9 mouse cellular contexts compared by ENCODE assay signal in genomic region chr8:119827721-119828153, GRCm38 (mm10). TPM values are rescaled to one million over a fixed set of nuclear protein-coding genes. Genes with fewer than 3 reads are reported as not detected.
DNase-seq lines count a peak whose midpoint lies in the region; ATAC-seq and TF ChIP-seq lines count a peak whose summit lies in the region.
"Had no signal": no experiment of that assay in that cellular context is flagged by ENCODE, and none has a peak within 500 bp of the region (broad histone marks: within the 10 kb centered on the region; RNA-seq: fewer than 3 reads in every experiment).

No protein-coding gene starts in this region.

- no peak for ATAC-seq in forebrain, embryonic 15.5 days (replicated peaks)
- ATAC-seq in forebrain, postnatal 0 days = no peak
- ATAC-seq in lung, embryonic 15.5 days (ENCODE audit: borderline replicate concordance, extremely low read depth, low FRiP score, low TSS enrichment) = no peak
- no peak for ATAC-seq in liver, embryonic 13.5 days (ENCODE audit: low read depth)
- peak; percentile 9; the same call in 1 of the 2 replicates for ATAC-seq in stomach, embryonic 15.5 days (ENCODE audit: insufficient read depth, low FRiP score, low read depth)
- no peak for ATAC-seq in activated CD4-positive, CD25-positive, alpha-beta regulatory T cell, adult 4 months

- H3K4me3 ChIP-seq in forebrain, embryonic 15.5 days = no peak overlapping the region
- no peak overlapping the region for H3K4me3 ChIP-seq in forebrain, postnatal 0 days (ENCODE audit: low read depth, low read length)
- H3K4me3 ChIP-seq in lung, embryonic 15.5 days = no peak overlapping the region
- no peak overlapping the region for H3K4me3 ChIP-seq in liver, embryonic 13.5 days (replicated peaks)
- no peak overlapping the region for H3K4me3 ChIP-seq in stomach, embryonic 15.5 days (replicated peaks)

- DNase-seq in forebrain, postnatal 0 days = no peak
- no peak for DNase-seq in lung, postnatal 14 days
- no peak for DNase-seq in liver, embryonic 13.5 days
- DNase-seq in frontal cortex, postnatal 10 days (ENCODE audit: low spot score in 2 of 2) = no peak
- DNase-seq: layer of hippocampus, postnatal 36 days had no signal

- peaks cover 64% of the 10 kb centered on the region for H3K4me1 ChIP-seq in forebrain, embryonic 15.5 days
- peaks cover 18% of the 10 kb centered on the region for H3K4me1 ChIP-seq in forebrain, postnatal 0 days (ENCODE audit: insufficient read depth)
- H3K4me1 ChIP-seq in lung, embryonic 15.5 days = peaks cover 78% of the 10 kb centered on the region
- peaks cover 85% of the 10 kb centered on the region for H3K4me1 ChIP-seq in liver, embryonic 13.5 days (replicated peaks)
- H3K4me1 ChIP-seq in stomach, embryonic 15.5 days = peaks cover 80% of the 10 kb centered on the region

- no peak for TF ChIP-seq CTCF in forebrain, postnatal 0 days (IDR thresholded peaks at IDR 0.05; ENCODE audit: low read depth)

- H3K9ac ChIP-seq in forebrain, embryonic 15.5 days (replicated peaks) = no peak overlapping the region
- H3K9ac ChIP-seq in forebrain, postnatal 0 days = no peak overlapping the region
- no peak overlapping the region for H3K9ac ChIP-seq in lung, embryonic 15.5 days
- H3K9ac ChIP-seq in liver, embryonic 13.5 days = no peak overlapping the region
- no peak overlapping the region for H3K9ac ChIP-seq in stomach, embryonic 15.5 days

- H3K36me3 ChIP-seq in forebrain, embryonic 15.5 days = no peaks in the 10 kb centered on the region
- H3K36me3 ChIP-seq in forebrain, postnatal 0 days (ENCODE audit: insufficient read depth) = no peaks in the 10 kb centered on the region; the same call in 1 of the 2 replicates
- H3K36me3 ChIP-seq in lung, embryonic 15.5 days = no peaks in the 10 kb centered on the region
- no peaks in the 10 kb centered on the region for H3K36me3 ChIP-seq in liver, embryonic 13.5 days
- 0 out of 2 replicates have a peak, but pooled peaks cover 1% of the 10 kb centered on the region for H3K36me3 ChIP-seq in stomach, embryonic 15.5 days

- H3K4me2 ChIP-seq in forebrain, embryonic 15.5 days (replicated peaks) = no peak overlapping the region
- no peak overlapping the region for H3K4me2 ChIP-seq in forebrain, postnatal 0 days (ENCODE audit: low read depth)
- no peak overlapping the region for H3K4me2 ChIP-seq in lung, embryonic 15.5 days
- peak overlapping the region; percentile 17; the same call in 1 of the 2 replicates for H3K4me2 ChIP-seq in liver, embryonic 13.5 days
- peak overlapping the region; percentile 23 for H3K4me2 ChIP-seq in stomach, embryonic 15.5 days

- H3K27ac ChIP-seq in forebrain, embryonic 15.5 days (replicated peaks) = 0 out of 2 replicates have a peak overlapping the region, but pooled peaks have one; percentile 6
- no peak overlapping the region for H3K27ac ChIP-seq in forebrain, postnatal 0 days (ENCODE audit: low read depth, low read length)
- H3K27ac ChIP-seq in lung, embryonic 15.5 days = peak overlapping the region; percentile 43
- peak overlapping the region; percentile 59; the same call in 1 of the 2 replicates for H3K27ac ChIP-seq in liver, embryonic 13.5 days
- peak overlapping the region; percentile 79 for H3K27ac ChIP-seq in stomach, embryonic 15.5 days

- no peaks in the 10 kb centered on the region for H3K9me3 ChIP-seq in forebrain, embryonic 15.5 days
- H3K9me3 ChIP-seq in forebrain, postnatal 0 days (ENCODE audit: low read length) = no peaks in the 10 kb centered on the region
- no peaks in the 10 kb centered on the region for H3K9me3 ChIP-seq in lung, embryonic 15.5 days
- no peaks in the 10 kb centered on the region for H3K9me3 ChIP-seq in liver, embryonic 13.5 days (replicated peaks)
- H3K9me3 ChIP-seq in stomach, embryonic 15.5 days = no peaks in the 10 kb centered on the region

- H3K27me3 ChIP-seq in forebrain, embryonic 15.5 days = no peaks in the 10 kb centered on the region
- H3K27me3 ChIP-seq in forebrain, postnatal 0 days (ENCODE audit: insufficient read depth, low read length) = no peaks in the 10 kb centered on the region
- no peaks in the 10 kb centered on the region for H3K27me3 ChIP-seq in lung, embryonic 15.5 days
- no peaks in the 10 kb centered on the region for H3K27me3 ChIP-seq in liver, embryonic 13.5 days
- H3K27me3 ChIP-seq in stomach, embryonic 15.5 days (replicated peaks) = no peaks in the 10 kb centered on the region

- WGBS in forebrain, embryonic 15.5 days = 31% methylated on average over 4 of the region's 4 CpGs
- WGBS in forebrain, postnatal 0 days = 26% methylated on average over 4 of the region's 4 CpGs
- WGBS in lung, embryonic 15.5 days = 27% methylated on average over 4 of the region's 4 CpGs
- 32% methylated on average over 4 of the region's 4 CpGs for WGBS in liver, embryonic 13.5 days (ENCODE audit: insufficient replicate concordance)
- 26% methylated on average over 4 of the region's 4 CpGs for WGBS in stomach, embryonic 15.5 days

RNA-seq across cellular contexts. Expression of gene Cotl1, which starts 12.6 kb away (rescaled TPM):
- polyA plus RNA-seq in forebrain, embryonic 15.5 days (2015; fragmentation: Nextera tagmentation; extraction: Ambion mirVana) = 127 and 138 TPM in 2 replicates
- total RNA-seq in forebrain, postnatal 0 days (2014; rRNA removed) = 177 and 224 TPM in 2 replicates
- 134 and 156 TPM in 2 replicates for polyA plus RNA-seq in forebrain, postnatal 0 days (2015; fragmentation: Nextera tagmentation; extraction: Ambion mirVana)
- 65.8 and 68.1 TPM in 2 replicates for polyA plus RNA-seq in lung, embryonic 15.5 days (2015; fragmentation: Nextera tagmentation; extraction: Ambion mirVana)
- polyA plus RNA-seq in liver, embryonic 13.5 days (2015; fragmentation: Nextera tagmentation; extraction: Ambion mirVana) = 28.7 and 32.8 TPM in 2 replicates
- polyA plus RNA-seq in stomach, embryonic 15.5 days (2015; fragmentation: Nextera tagmentation; extraction: Ambion mirVana) = 119 and 135 TPM in 2 replicates
- 100 to 1,000 TPM; 219 to 262 TPM for polyA plus RNA-seq in activated CD4-positive, CD25-positive, alpha-beta regulatory T cell, adult 4 months (2017; shearing (Covaris generic))

RNA-seq across cellular contexts. Expression of gene Klhl36, which starts 34.3 kb away (rescaled TPM):
- 15.3 and 15.4 TPM in 2 replicates for polyA plus RNA-seq in forebrain, embryonic 15.5 days (2015; fragmentation: Nextera tagmentation; extraction: Ambion mirVana)
- total RNA-seq in forebrain, postnatal 0 days (2014; rRNA removed) = 18.7 and 23.0 TPM in 2 replicates
- polyA plus RNA-seq in forebrain, postnatal 0 days (2015; fragmentation: Nextera tagmentation; extraction: Ambion mirVana) = 18.0 and 20.3 TPM in 2 replicates
- 13.7 and 14.7 TPM in 2 replicates for polyA plus RNA-seq in lung, embryonic 15.5 days (2015; fragmentation: Nextera tagmentation; extraction: Ambion mirVana)
- polyA plus RNA-seq in liver, embryonic 13.5 days (2015; fragmentation: Nextera tagmentation; extraction: Ambion mirVana) = 4.9 and 5.1 TPM in 2 replicates
- polyA plus RNA-seq in stomach, embryonic 15.5 days (2015; fragmentation: Nextera tagmentation; extraction: Ambion mirVana) = 12.3 and 12.8 TPM in 2 replicates
- polyA plus RNA-seq in activated CD4-positive, CD25-positive, alpha-beta regulatory T cell, adult 4 months (2017; shearing (Covaris generic)) = 1 to 10 TPM; 5.6 to 8.1 TPM

RNA-seq across cellular contexts. Expression of gene Tldc1, which starts 49.5 kb away (rescaled TPM):
- polyA plus RNA-seq in forebrain, embryonic 15.5 days (2015; fragmentation: Nextera tagmentation; extraction: Ambion mirVana) = 14.5 and 14.9 TPM in 2 replicates
- 21.0 and 21.1 TPM in 2 replicates for total RNA-seq in forebrain, postnatal 0 days (2014; rRNA removed)
- polyA plus RNA-seq in forebrain, postnatal 0 days (2015; fragmentation: Nextera tagmentation; extraction: Ambion mirVana) = 6.8 and 9.4 TPM in 2 replicates
- 12.3 and 14.8 TPM in 2 replicates for polyA plus RNA-seq in lung, embryonic 15.5 days (2015; fragmentation: Nextera tagmentation; extraction: Ambion mirVana)
- polyA plus RNA-seq in liver, embryonic 13.5 days (2015; fragmentation: Nextera tagmentation; extraction: Ambion mirVana) = 4.3 and 4.5 TPM in 2 replicates
- 12.9 and 13.8 TPM in 2 replicates for polyA plus RNA-seq in stomach, embryonic 15.5 days (2015; fragmentation: Nextera tagmentation; extraction: Ambion mirVana)
- polyA plus RNA-seq in activated CD4-positive, CD25-positive, alpha-beta regulatory T cell, adult 4 months (2017; shearing (Covaris generic)) = 10 to 100 TPM in 1 of 2 experiments, 1 to 10 TPM in 1; 8.8 to 11.1 TPM

Comparison
In these comparisons a context has a peak if more than half of its experiments do, and no peak if none do; other contexts are left out.
1. H3K4me2 ChIP-seq: peak in liver, embryonic 13.5 days (single experiment) and stomach, embryonic 15.5 days (single experiment); none in forebrain, embryonic 15.5 days (single experiment), forebrain, postnatal 0 days (single experiment) and lung, embryonic 15.5 days (single experiment).